Mouse (Mus musculus) thymus, adult 2 months (tissue): Measurements from ENCODE around the gene Tpbgl. TPM values are rescaled to one million over a fixed set of nuclear protein-coding genes. Genes with fewer than 3 reads are reported as not detected.
A peak's percentile ranks its signal among the peaks of the same experiment; 100 is the strongest.

Source experiments
- DNase-seq: peaks from one replicate; pipeline ENCODE4 v3.0.0; 2021
- H3K27ac ChIP-seq: fragments of 200-500 bp; 2 replicates; pipeline ENCODE4 v1.5.1; 2012; ENCODE audit warnings: low read length, control low read depth; ENCODE audit not compliant: control insufficient read depth, insufficient read depth
- H3K27me3 ChIP-seq: fragments of 200-500 bp; 2 replicates; pipeline ENCODE4 v1.6.1; 2012; ENCODE audit warnings: mild to moderate bottlenecking, low read length, moderate library complexity, mixed read lengths; ENCODE audit not compliant: control insufficient read depth, insufficient read depth
- H3K36me3 ChIP-seq: fragments of 200-500 bp; 2 replicates; pipeline ENCODE4 v1.6.1; 2012; ENCODE audit warnings: mild to moderate bottlenecking, low read length, moderate library complexity; ENCODE audit not compliant: control insufficient read depth, insufficient read depth
- H3K4me1 ChIP-seq: fragments of 200-500 bp; replicated peaks from 2 replicates; pipeline ENCODE4 v1.6.1; 2012; ENCODE audit warnings: low read length; ENCODE audit not compliant: control insufficient read depth, insufficient read depth
- H3K4me3 ChIP-seq: fragments of 200-500 bp; 2 replicates; pipeline ENCODE4 v1.5.1; 2012; ENCODE audit warnings: mild to moderate bottlenecking, low read length, control low read depth, moderate library complexity; ENCODE audit not compliant: control insufficient read depth, insufficient read depth
- CTCF ChIP-seq: fragments of 200-500 bp; IDR thresholded peaks from 2 replicates; pipeline ENCODE4 v1.5.1; 2012; ENCODE audit warnings: mild to moderate bottlenecking, control low read depth, low read length, moderate library complexity, borderline replicate concordance; ENCODE audit not compliant: control insufficient read depth, poor library complexity, insufficient read depth; ENCODE audit errors: extremely low read depth
- POLR2A ChIP-seq: fragments of 200-500 bp; IDR thresholded peaks from 2 replicates; pipeline ENCODE4 v1.6.1; 2012; ENCODE audit warnings: mild to moderate bottlenecking, low read length, control low read depth, moderate library complexity; ENCODE audit not compliant: control insufficient read depth, poor library complexity, insufficient read depth; ENCODE audit errors: extremely low read depth
- WGBS: fragments of 180-500 bp; shearing (Covaris S2); methylation state at CpG from one replicate; pipeline ENCODE4 v1.1.7; 2018; 5-methylcytosine and 5-hydroxymethylcytosine counted together
- polyA plus RNA-seq: library from polyadenylated mRNA; depleted of rRNA; stranded (reverse); fragments of >200 nt; gene quantifications from 2 replicates; pipeline ENCODE4 v1.2.3, GENCODE M21; 2012

The Tpbgl gene
- polyA plus RNA-seq, 1 experiment: 3.8 TPM

DNA sequence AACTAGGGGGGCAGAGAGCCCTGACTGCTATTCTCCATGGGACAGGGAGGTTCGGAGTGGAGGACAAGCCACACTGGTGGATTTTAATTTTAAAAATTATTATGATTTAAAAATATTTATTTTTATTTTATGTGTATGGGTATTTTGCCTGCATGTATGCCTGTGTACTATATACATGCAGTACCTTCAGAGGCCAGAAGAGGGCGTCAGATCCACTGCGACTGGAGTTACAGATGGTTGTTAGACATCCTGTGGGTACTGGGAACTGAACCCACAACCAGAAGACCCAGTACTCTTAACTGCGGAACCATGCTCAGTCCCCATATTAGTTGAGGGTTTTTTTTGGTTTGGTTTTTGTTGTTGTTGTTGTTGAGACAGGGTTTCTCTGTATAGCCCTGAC lies 28.2 kb downstream of the Tpbgl start:
- Histone ChIP-seq H3K27me3 (no peaks in the 10 kb centered on the region), H3K27ac (no peak overlapping the region), H3K4me1 (peaks cover under 1% of the 10 kb centered on the region), H3K36me3 (no peaks in the 10 kb centered on the region), H3K4me3 (no peak overlapping the region)
- 79% methylated on average over 4 of the region's 4 CpGs for WGBS
- DNase-seq: no peak
- TF ChIP-seq POLR2A: no peak
- TF ChIP-seq CTCF: no peak

DNA sequence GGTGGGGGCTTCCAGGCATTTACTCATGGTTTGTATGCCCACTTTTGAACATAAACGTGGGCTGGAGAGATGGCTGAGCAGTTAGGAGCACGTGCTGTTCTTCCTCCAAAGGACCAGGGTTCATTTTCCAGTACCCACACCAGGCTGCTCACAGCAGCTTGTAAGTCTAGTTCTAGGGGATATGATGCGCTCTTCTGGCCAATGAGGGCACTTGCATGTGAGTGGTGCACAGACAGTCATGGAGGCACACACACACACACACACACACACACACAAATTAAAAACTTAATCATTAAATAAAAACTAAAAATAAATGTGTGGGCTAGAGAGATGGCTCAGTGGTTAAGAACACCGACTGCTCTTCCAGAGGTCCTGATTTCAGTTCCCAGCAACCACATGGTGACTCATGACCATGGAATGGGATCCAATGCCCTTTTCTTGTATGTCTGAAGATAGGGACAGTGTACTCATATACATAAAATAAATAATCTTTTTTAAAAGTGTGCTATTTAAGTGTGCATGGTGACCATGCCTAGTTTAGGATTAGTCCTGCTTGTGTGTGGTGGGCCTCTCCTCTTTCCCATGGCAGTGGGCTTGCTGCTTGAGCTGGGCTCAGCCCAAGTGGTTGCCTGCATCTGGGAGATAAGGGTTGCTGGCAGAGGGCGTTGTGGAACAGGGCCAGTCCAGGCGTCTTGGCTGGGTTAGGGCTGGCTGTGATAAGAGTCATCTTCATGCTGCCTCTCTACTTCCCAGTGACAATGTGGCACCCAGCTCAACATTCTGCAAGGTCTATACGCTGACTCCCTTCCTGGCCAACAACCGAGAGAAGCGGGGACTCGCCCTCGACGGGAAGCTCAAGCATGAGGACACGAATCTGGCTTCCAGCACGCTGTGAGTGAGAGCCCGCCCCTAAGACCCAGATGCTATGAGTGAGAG lies 32.8 kb downstream of the Tpbgl start:
- TF ChIP-seq CTCF (no peak), POLR2A (no peak)
- 91% methylated on average over 15 of the region's 15 CpGs for WGBS
- no peaks in the 10 kb centered on the region for H3K4me1 ChIP-seq
- no peak overlapping the region for H3K27ac ChIP-seq
- no peaks in the 10 kb centered on the region for H3K27me3 ChIP-seq
- H3K36me3 ChIP-seq: no peaks in the 10 kb centered on the region
- H3K4me3 ChIP-seq: no peak overlapping the region
- no peak for DNase-seq

DNA sequence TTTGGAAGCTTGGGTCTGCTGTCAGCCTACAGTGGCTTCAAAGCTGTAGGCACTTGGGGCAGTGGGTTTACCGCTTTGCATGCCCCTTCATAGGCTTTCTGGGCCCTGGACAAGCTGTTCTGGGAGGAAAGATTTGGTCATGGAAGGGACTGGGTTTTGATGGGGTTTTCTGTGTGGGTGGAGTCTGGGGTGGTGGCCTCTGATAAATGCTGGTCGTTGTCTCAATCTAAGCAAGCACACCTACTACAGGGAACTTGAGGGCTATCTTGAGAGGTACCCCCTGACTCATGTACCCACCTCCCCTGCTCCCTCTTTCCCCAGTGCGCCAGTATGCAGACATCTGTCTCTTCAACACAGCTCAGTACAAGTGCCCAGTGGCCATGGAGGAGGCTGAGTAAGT lies 34.2 kb downstream of the Tpbgl start:
- TF ChIP-seq POLR2A (no peak), CTCF (no peak)
- Histone ChIP-seq H3K27me3 (no peaks in the 10 kb centered on the region), H3K4me1 (no peaks in the 10 kb centered on the region), H3K36me3 (no peaks in the 10 kb centered on the region), H3K4me3 (no peak overlapping the region), H3K27ac (no peak overlapping the region)
- 99% methylated on average over 3 of the region's 3 CpGs for WGBS
- DNase-seq: no peak

DNA sequence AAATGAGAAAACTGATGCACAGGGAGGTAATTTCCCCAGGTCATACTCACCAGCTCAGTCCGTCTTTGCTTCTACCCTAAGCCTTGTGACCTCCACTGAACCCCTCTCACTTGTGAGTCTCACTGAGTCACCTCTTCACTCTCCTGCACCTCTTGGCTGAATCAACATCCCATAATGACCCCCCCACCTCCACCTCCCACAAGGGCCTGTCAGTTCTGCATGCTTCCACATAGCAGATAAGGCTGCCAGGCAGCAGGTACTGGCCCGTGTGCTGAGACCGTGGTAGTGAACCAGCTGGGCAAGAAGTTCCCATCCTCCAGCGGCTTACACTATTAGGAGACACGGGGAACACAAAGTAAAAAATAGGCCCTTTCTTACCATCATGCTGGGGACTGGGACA lies 36.3 kb downstream of the Tpbgl start:
- Histone ChIP-seq H3K27ac (no peak overlapping the region), H3K27me3 (no peaks in the 10 kb centered on the region), H3K4me3 (no peak overlapping the region), H3K36me3 (no peaks in the 10 kb centered on the region), H3K4me1 (no peaks in the 10 kb centered on the region)
- TF ChIP-seq POLR2A: no peak
- no peak for TF ChIP-seq CTCF
- DNase-seq: no peak
- 97% methylated on average over 5 of the region's 5 CpGs for WGBS

DNA sequence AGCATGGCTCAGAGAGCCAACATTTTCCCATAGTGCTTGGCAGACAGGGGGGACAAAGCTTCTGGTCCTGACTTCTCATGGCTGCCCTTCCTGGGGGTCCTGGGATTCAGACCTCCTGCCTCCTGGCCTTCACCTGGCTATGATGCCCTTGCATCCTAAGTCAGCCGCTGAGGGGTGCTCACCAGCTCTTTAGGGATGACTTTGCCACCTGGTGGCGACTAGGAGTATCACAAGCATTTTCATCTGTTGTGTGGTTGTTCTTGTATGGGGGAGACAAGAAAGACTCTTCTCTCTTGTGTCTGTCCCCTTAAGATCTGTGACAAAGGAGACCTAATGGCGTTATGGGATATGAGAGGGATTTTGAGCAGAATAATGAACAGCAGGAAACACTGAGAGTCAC lies 36.8 kb downstream of the Tpbgl start:
- Histone ChIP-seq H3K36me3 (no peaks in the 10 kb centered on the region), H3K4me3 (no peak overlapping the region), H3K4me1 (no peaks in the 10 kb centered on the region), H3K27me3 (no peaks in the 10 kb centered on the region), H3K27ac (no peak overlapping the region)
- DNase-seq: peak; percentile 80
- no peak for TF ChIP-seq POLR2A
- no peak for TF ChIP-seq CTCF
- 25% methylated on average over 3 of the region's 3 CpGs for WGBS

DNA sequence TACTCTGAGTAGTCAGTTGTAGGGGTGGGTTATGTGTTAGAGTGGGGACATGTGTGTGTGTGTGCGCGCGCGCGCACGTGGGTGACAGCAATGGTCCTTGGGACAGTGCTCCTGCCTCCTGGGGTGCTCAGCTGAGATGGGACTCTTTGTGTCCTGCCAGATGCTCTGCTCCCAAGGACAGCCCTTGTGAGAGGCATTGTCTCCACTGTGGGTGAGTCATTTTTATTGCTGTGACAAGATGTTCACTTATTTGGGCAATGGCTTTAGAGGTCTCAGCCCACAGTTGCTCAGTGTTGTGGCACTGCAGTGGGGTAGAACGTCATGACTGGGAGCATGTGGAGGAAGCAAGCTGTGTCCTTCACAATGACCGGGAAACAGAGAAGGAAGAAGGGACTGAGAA lies 40.9 kb downstream of the Tpbgl start:
- Histone ChIP-seq H3K4me3 (no peak overlapping the region), H3K36me3 (no peaks in the 10 kb centered on the region), H3K4me1 (no peaks in the 10 kb centered on the region), H3K27ac (no peak overlapping the region), H3K27me3 (no peaks in the 10 kb centered on the region)
- 93% methylated on average over 8 of the region's 8 CpGs for WGBS
- no peak for DNase-seq
- TF ChIP-seq POLR2A (no peak), CTCF (no peak)

DNA sequence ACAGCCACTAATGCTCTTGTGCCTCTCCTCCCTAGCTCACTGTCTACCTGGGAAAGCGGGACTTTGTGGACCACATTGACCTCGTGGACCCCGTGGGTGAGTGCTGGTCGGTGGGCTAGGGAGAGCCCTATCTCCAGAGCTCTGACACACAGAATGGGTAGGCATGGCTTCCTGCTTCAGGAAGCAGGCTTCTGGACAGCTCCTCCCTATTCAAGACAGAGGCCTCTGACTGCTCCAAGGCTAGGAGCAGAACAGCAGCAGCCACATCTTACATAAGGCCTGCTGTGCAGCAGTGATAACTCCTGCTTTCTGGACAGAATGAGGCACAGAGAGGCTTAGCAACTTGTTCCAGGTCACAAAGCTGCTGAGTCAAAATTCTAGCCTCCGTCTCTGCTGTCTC lies 43.3 kb downstream of the Tpbgl start:
- no peak overlapping the region for H3K4me3 ChIP-seq
- no peak overlapping the region for H3K27ac ChIP-seq
- TF ChIP-seq POLR2A (no peak), CTCF (no peak)
- H3K4me1 ChIP-seq: peaks cover 15% of the 10 kb centered on the region
- no peaks in the 10 kb centered on the region for H3K36me3 ChIP-seq
- no peaks in the 10 kb centered on the region for H3K27me3 ChIP-seq
- DNase-seq: no peak
- WGBS: 91% methylated on average over 5 of the region's 5 CpGs

DNA sequence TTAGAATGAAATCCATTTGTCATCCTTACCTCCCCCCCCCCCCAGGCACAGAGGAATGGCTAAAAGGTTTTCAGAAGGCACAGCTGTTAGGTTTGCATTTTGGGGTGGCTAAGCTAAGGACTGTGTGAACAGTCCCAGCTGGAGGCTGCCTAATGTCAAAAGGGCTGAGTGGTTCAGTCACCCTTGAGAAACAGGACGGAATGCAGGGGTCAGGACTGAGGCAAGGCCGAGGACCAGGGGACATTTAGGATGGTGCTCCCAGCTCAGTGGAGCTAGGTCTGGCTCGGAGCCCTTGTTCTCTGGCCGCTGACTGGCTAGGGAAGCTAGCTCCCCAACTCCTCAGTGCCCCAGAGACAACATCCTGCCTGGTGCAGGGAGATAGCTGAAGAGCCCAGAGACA lies 44.0 kb downstream of the Tpbgl start:
- WGBS: 96% methylated on average over 4 of the region's 4 CpGs
- no peak overlapping the region for H3K27ac ChIP-seq
- no peaks in the 10 kb centered on the region for H3K27me3 ChIP-seq
- H3K4me3 ChIP-seq: no peak overlapping the region
- TF ChIP-seq POLR2A (no peak), CTCF (no peak)
- no peak for DNase-seq
- no peaks in the 10 kb centered on the region for H3K36me3 ChIP-seq
- peaks cover 15% of the 10 kb centered on the region for H3K4me1 ChIP-seq
